Mouse (Mus musculus): ENCODE data around the gene Ttc26.

The Ttc26 gene

DNA sequence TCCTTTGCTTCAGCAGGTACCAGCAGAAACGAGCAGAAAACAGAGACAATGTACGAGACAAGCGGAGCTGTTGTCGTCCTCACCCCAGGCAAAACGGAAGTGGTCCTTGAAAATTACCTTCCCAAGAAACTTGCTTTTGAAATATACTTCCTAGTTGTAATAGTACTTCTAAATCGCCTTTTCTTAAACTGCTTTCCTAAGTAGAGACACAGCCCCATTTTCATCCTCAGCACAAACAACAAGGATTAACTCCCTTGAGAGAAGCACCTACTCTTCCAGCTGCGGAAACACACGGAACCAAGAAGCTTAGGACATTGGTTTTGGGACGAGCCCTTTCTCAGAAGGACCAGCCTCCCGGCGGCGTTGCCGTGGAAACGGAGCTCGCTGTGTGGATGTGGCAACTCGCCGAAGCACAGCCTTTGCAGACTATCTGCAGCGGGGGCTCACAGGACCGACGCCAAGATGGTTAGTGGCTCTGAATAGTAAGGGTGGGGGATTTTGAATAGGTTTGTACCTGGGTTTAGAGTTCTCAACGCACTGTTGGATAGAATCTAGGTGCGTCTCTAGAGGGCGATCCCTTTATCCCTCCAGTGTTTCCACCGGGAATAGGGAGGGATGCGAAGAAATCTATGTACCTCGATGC lies at the start of gene Ttc26:
Ttc26 (plus strand) TSS at position 341 of the 643 bp plus-strand sequence.
- DNase-seq (ENCODE audit: low read depth, low spot score), result peak; percentile 94

DNA sequence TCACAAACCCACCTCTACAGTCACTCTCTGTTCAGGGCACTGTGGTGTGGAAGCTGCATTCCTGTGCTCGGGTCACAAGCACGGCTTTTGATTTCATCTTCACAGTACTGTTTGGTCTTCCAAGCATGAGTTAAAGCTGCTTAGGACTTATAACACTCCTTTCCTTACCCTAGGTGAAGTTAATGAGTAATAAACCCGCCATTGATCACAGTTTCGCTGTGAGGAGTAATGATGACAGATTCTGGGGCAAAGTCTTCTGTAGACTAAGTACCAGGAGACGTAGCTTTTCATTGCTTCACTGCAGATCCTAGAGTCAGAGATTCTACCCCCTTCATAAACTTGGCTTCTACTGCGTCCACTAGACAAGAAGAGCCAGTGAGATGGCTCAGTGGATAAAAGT lies 46.0 kb upstream of the Ttc26 start:
- no peak for DNase-seq (ENCODE audit: low read depth, low spot score)

DNA sequence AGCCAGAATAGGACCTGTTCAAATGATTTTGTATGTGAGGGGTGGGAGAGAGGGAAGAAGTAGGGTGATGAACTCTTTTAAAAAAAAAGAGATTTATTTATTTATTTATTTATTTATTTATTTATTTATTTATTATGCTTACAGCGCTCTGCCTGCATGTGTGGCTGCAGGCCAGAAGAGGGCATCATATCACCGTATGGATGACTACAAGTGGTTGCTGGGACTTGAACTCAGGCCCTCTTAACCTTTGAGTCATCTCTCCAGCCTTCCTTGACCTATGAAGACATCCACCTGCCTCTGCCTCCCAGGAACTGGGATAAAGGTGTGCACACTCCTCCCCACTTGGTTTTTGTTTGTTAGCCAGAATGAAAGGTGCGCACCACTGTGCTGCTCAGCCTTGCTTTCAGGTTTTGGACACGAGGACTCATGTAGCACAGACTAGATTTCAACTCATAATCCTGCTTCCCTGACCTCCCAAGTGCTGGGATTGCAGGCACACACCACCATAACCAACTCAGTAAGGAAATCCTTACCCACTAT lies 44.0 kb upstream of the Ttc26 start:
- DNase-seq (ENCODE audit: low read depth, low spot score), result no peak

DNA sequence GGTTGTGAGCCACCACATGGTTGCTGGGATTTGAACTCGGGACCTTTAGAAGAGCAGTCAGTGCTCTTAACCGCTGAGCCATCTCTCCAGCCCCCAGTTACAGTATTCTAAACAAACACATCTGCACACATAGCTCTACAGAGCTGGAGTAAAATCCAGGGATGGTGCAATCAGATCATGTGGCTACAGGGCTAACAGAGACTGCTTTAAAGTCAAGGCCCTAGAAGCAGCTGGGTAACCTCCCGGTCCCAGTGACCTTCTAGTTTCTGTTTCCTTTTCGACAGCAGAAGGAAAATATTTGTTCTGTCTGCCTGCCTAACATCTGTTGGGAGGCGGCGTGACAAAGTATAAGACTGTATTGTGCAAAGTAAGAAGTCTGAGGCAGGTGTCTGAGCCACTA lies 43.3 kb upstream of the Ttc26 start:
- no peak for DNase-seq (ENCODE audit: low read depth, low spot score)

DNA sequence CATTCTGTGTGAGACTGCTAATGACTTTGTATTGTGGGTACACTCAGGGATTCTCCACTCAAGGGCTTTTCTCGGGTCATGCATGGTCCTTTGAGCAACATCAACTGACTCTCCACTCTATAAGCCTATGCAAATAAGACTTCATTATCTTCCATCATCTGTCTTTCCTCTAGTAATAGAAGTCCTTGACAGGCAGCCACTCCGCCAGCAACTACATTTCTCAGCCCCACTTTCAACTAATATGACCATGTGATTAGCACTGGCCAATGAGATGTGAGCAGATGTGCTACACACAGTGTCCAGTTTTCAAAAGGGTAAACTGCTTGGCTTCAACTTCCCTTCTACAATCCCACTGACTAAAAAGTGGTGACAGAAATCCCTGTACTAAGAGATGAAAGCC lies 42.2 kb upstream of the Ttc26 start:
- no peak for DNase-seq (ENCODE audit: low read depth, low spot score)

DNA sequence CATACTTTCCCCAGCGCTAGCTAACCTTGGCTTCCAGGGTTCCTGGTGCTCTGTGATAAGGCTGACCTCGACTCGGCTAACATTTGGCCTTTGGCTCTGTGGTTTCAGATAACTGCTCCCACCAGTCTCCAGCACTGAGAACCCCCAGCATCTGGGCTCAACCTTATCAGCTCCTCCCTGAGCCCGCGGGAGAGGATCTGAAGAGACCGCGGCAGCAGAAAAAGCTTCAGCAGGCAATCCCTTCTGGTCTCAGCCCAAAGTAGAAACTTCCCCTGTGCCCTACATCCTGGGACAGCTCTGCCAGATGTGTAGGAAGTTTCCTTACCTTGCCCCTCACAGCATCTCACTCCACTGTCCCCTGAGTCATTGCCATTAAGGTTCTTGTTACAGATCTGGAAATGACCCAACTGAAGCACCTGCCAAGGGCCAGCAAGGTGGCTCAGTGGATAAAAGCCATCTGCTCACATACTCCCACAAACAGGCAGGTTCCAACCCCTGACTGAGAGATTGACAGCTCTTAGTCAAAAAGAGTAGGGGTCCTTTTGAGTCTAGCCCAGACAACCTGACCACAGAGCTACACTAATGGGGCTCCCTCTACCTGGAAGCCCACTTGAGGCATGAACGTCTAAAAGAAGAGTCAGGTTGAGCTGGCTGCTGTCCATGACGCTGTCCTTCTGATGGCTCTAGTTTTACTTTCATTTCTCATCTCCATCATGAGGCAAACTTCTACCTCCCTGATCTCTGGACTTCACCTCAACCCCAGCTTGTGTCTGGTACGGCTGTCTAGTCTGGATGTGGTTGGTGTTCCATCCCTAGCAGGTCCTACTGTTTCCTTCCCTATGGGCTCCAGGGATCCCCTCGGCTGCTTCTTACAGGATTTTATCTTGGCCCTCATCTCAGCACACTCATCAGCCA lies 39.3 kb upstream of the Ttc26 start:
- DNase-seq (ENCODE audit: low read depth, low spot score), result no peak

- no peak for DNase-seq (ENCODE audit: low read depth, low spot score)
Observed at GRCm38 (mm10) chr6:38342666-38342992, 38.6 kb upstream of the Ttc26 start.

- no peak for DNase-seq (ENCODE audit: low read depth, low spot score)
Observed at GRCm38 (mm10) chr6:38343581-38343980, 37.7 kb upstream of the Ttc26 start.

GRCm38 (mm10) chr6:38344006-38344670 lies 37.1 kb upstream of the Ttc26 start:
- no peak for DNase-seq (ENCODE audit: low read depth, low spot score)

DNA sequence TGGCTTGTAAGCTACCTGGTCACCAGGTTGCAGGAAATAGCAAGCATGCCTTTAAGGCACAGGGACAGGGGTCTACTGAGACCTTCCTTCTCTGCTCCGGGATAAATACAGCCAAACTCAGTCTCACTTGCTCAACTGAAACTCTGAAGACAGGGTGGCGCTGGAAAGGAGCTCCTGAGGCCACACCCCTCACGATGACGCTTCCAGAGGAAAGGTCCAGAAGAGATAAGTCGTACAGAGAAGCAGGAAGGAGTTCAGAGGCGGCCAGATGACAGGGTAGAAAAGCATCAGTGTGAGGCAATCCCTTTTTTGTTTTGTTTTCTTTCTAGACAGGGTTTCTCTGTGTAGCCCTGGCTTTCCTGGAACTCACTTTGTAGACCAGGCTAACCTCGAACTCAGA lies 35.5 kb upstream of the Ttc26 start:
- no peak for DNase-seq (ENCODE audit: low read depth, low spot score)

- no peak for DNase-seq (ENCODE audit: low read depth, low spot score)
Observed at GRCm38 (mm10) chr6:38347875-38348274, 33.4 kb upstream of the Ttc26 start.

DNA sequence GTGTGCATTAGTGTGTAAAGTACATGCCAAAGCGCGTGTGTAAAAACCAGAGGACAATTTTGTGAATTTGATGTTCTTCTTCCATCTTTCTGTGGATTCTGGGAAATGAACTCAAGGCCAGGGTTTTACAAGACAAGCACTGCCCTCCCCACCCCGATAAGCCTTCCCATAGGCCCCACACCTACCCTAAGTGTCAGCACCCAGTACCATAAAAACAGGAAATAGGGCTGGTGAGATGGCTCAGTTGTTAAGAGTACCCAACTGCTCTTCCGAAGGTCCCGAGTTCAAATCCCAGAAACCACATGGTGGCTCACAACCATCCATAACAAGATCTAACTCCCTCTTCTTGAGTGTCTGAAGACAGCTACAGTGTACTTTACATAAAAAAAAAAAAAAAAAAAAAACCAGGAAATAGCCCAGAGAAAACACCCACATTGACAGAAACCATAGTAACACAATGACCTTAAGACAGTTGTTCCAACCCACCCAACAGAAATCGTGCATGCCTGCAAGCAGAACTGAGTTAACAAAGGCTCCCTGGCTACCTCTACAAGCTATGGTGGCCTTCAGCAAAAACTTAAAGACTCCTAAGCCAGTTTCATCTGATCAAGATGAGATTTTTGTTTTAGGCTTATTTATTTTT lies 32.3 kb upstream of the Ttc26 start:
- DNase-seq (ENCODE audit: low read depth, low spot score), result no peak

GRCm38 (mm10) chr6:38349806-38350205 lies 31.5 kb upstream of the Ttc26 start:
- DNase-seq (ENCODE audit: low read depth, low spot score), result no peak

- no peak for DNase-seq (ENCODE audit: low read depth, low spot score)
Observed at GRCm38 (mm10) chr6:38351930-38352329, 29.3 kb upstream of the Ttc26 start.

DNA sequence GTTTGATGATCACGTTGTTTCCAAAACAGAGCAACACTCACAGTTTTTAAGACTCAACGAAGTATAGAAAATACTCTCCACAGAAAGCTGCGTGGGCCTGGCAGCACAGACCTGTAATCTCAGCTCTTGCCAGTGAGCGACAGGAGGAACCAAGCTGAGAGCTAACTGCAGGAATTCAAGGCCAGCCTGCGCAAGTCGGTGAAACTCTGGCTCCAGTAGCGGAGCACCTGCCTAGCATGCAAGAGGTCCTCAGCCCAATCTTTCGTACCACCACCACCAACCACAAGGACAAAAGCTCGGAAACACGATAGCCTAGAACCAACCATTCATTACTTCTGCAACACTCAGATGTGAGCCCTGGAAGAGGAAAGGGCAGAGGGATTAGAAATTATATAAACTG lies 28.8 kb upstream of the Ttc26 start:
- peak; percentile 18 for DNase-seq (ENCODE audit: low read depth, low spot score)

DNA sequence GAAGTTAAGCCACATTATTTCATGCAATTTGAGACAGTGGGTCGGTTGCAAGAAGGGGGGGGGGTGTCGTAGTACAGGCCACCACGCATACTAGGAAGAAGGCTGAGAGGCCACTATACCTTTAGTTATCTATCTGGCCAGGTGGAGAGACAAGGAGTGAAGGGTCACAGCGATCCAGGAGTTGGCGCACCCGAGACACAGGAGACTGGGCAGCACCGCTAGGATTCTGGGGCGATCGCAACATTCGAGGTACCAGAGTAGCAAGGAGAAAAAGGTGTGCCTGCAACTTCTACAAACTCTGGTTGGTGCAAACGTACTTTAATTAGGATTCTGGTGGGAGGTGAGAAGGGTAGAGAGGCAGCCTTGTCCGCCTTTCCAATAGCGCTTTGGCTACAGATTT lies 28.1 kb upstream of the Ttc26 start:
- DNase-seq (ENCODE audit: low read depth, low spot score), result no peak

DNA sequence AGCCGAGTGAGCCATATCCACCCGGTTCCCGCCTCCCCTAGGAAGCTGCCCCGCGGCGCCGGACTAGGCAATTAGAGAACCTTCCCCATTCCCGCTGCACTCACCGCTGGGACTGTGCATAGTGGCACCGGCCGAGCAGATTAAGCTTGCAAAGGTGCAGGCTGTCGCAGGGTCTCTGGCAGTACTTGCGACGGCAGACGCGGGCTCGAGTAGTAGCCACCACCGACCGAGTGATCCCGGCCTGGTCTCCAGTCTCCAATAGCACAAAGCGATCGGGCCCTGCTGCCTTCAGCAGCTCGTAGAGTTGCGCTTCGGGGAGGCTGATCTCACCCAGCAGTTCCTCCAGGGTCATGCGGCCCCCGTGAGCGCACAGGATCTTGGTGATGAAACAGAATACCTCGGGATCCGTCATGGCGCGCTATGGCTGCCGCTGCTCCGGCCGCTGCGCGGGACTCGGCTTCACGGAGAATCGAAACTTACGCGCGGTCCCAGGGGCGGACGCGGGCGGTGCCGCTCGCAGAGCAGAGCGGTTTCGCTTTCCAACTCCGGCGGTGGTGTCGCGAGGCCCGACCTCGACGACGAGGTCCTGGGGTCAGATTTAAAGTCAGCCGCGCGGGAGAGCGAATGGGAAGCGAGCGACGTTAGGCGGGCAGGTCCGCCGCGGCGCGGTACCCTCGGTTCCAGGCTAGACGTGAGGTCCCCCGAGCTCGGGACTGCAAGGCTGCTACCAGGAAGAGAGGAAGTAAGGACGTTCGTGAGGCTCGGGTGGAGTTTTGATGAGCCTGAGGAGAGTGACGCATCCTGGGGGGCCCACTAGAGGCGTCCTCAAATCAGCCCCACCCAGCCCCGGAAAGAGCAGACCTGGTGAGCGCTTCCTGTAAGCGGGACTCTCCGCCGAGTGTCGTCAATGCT lies 27.2 kb upstream of the Ttc26 start, which contains the start of gene Zc3hav1:
Zc3hav1 (minus strand) TSS at position 793 of the 912 bp plus-strand sequence.
- peak; percentile 48 for DNase-seq (ENCODE audit: low read depth, low spot score)

GRCm38 (mm10) chr6:38354723-38355353 lies 26.4 kb upstream of the Ttc26 start:
- no peak for DNase-seq (ENCODE audit: low read depth, low spot score)

DNA sequence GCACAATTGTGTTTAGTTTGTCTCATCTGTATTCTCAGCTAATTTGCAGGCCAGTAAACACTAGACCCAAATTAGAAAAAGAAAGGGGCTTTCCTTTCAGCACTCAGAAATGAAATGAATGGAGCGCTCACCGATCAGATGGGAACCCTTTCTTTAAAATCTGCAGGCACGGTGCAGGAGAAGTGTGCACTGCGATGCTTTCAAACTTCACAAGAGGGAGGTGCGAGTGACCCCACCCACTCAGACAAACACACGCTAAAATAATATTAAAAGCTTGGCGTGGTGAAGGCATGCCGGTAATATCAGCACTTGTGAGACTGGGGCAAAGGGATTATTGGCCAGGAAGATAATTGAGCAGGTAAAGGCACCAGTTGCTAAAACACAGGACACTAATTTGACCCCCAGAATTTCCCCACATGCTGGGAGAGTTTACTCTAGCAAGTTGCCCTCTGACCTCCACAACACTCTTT lies 25.9 kb upstream of the Ttc26 start:
- no peak for DNase-seq (ENCODE audit: low read depth, low spot score)

DNA sequence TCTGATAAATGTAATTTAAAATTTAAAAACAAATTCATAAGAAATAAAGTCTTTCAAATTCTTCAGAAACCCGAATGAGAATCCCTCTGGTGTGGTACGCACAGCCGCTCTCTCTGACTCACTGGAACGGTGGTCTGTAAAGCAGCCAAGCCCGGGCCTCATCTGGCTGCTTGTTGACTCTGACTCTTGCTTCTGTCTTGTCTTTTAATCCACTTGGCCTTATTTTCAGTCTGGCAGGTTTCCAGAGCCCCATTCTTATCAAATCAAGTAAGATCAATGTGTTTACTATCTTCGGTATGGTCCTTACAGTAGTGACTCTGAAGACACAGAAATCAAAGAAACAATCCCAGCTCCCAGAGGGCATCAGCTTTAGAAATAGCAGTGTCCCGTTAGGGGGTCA lies 25.4 kb upstream of the Ttc26 start:
- DNase-seq (ENCODE audit: low read depth, low spot score), result no peak

Data from mesoderm, embryonic 11.5 days (tissue).